7 mouse cellular contexts compared by ENCODE assay signal in genomic region chr5:150717775-150718174, GRCm38 (mm10). TPM values are rescaled to one million over a fixed set of nuclear protein-coding genes. Genes with fewer than 3 reads are reported as not detected.
DNase-seq lines count a peak whose midpoint lies in the region; ATAC-seq lines count a peak whose summit lies in the region.

No protein-coding gene starts in this region.

- WGBS in forebrain, embryonic 16.5 days, result 5% methylated on average over 4 of the region's 4 CpGs
- 33% methylated on average over 4 of the region's 4 CpGs for WGBS in limb, embryonic 10.5 days
- 5% methylated on average over 4 of the region's 4 CpGs for WGBS in midbrain, embryonic 16.5 days

- H3K4me3 ChIP-seq in forebrain, embryonic 16.5 days (replicated peaks; ENCODE audit: low read length), result no peak overlapping the region
- no peak overlapping the region for H3K4me3 ChIP-seq in limb, embryonic 10.5 days
- no peak overlapping the region for H3K4me3 ChIP-seq in midbrain, embryonic 16.5 days (ENCODE audit: low read depth, low read length)

- H3K4me1 ChIP-seq in forebrain, embryonic 16.5 days (replicated peaks; ENCODE audit: control insufficient read depth, insufficient read depth, low read length), result no peaks in the 10 kb centered on the region
- H3K4me1 ChIP-seq in limb, embryonic 10.5 days, result no peaks in the 10 kb centered on the region
- H3K4me1 ChIP-seq in midbrain, embryonic 16.5 days (ENCODE audit: control insufficient read depth, insufficient read depth, low read length), result no peaks in the 10 kb centered on the region

- no peak overlapping the region for H3K4me2 ChIP-seq in forebrain, embryonic 16.5 days (ENCODE audit: low read length)
- no peak overlapping the region for H3K4me2 ChIP-seq in midbrain, embryonic 16.5 days (ENCODE audit: low read length)

- no peak overlapping the region for H3K9ac ChIP-seq in forebrain, embryonic 16.5 days (replicated peaks; ENCODE audit: low read depth, low read length)
- H3K9ac ChIP-seq in midbrain, embryonic 16.5 days (ENCODE audit: low read depth, low read length), result no peak overlapping the region

- peak; percentile 71 for ATAC-seq in forebrain, embryonic 16.5 days
- ATAC-seq in midbrain, embryonic 16.5 days, result 0 out of 2 replicates have a peak, but pooled peaks have one; percentile 42

- DNase-seq in 3T3-L1 (ENCODE audit: low read depth, low spot score), result peak; percentile 86
- DNase-seq in CD4-positive, CD25-positive, alpha-beta regulatory T cell, adult 2 months (ENCODE audit: low read depth, low spot score), result peak; percentile 69
- peak; percentile 28 to 44 for DNase-seq in cerebellum, adult 18-20 months
- peak; percentile 38 for DNase-seq in limb, embryonic 10.5 days (ENCODE audit: low spot score)
- DNase-seq in gastrocnemius, postnatal 25 days, result no peak

- no peaks in the 10 kb centered on the region; the same call in 1 of the 2 replicates for H3K36me3 ChIP-seq in forebrain, embryonic 16.5 days (ENCODE audit: control insufficient read depth, insufficient read depth)
- peaks cover 24% of the 10 kb centered on the region for H3K36me3 ChIP-seq in limb, embryonic 10.5 days
- no peaks in the 10 kb centered on the region for H3K36me3 ChIP-seq in midbrain, embryonic 16.5 days (ENCODE audit: control insufficient read depth, insufficient read depth, low read length)

- no peaks in the 10 kb centered on the region for H3K9me3 ChIP-seq in forebrain, embryonic 16.5 days (ENCODE audit: control insufficient read depth, low read length)
- H3K9me3 ChIP-seq in limb, embryonic 10.5 days (replicated peaks), result no peaks in the 10 kb centered on the region
- no peaks in the 10 kb centered on the region for H3K9me3 ChIP-seq in midbrain, embryonic 16.5 days (replicated peaks; ENCODE audit: control insufficient read depth, low read length, poor library complexity, severe bottlenecking)

- H3K27me3 ChIP-seq in forebrain, embryonic 16.5 days (replicated peaks; ENCODE audit: control insufficient read depth, insufficient read depth, low read length), result no peaks in the 10 kb centered on the region
- no peaks in the 10 kb centered on the region for H3K27me3 ChIP-seq in limb, embryonic 10.5 days (ENCODE audit: low read depth, poor library complexity, severe bottlenecking)
- no peaks in the 10 kb centered on the region for H3K27me3 ChIP-seq in midbrain, embryonic 16.5 days (ENCODE audit: control insufficient read depth, insufficient read depth, low read depth, low read length)

- H3K27ac ChIP-seq in forebrain, embryonic 16.5 days (ENCODE audit: low read length), result no peak overlapping the region
- no peak overlapping the region for H3K27ac ChIP-seq in limb, embryonic 10.5 days
- no peak overlapping the region for H3K27ac ChIP-seq in midbrain, embryonic 16.5 days (ENCODE audit: low read length)

RNA-seq across cellular contexts. Expression of gene Pds5b, which starts 44.2 kb away (rescaled TPM):
- polyA plus RNA-seq in forebrain, embryonic 16.5 days (2015; fragmentation: Nextera tagmentation; extraction: Ambion mirVana), result 32.3 TPM in 2 replicates
- 33.8 and 43.0 TPM in 2 replicates for polyA plus RNA-seq in limb, embryonic 10.5 days (2016; fragmentation: Nextera tagmentation; extraction: Ambion mirVana)
- 28.5 and 33.8 TPM in 2 replicates for polyA plus RNA-seq in midbrain, embryonic 16.5 days (2015; fragmentation: Nextera tagmentation; extraction: Ambion mirVana)
- 10 to 100 TPM; 15.7 to 17.2 TPM for total RNA-seq in gastrocnemius, postnatal 25 days (2021)

RNA-seq across cellular contexts. Expression of gene N4bp2l2, which starts 51.8 kb away (rescaled TPM):
- 28.9 and 30.3 TPM in 2 replicates for polyA plus RNA-seq in forebrain, embryonic 16.5 days (2015; fragmentation: Nextera tagmentation; extraction: Ambion mirVana)
- 35.5 and 36.1 TPM in 2 replicates for polyA plus RNA-seq in limb, embryonic 10.5 days (2016; fragmentation: Nextera tagmentation; extraction: Ambion mirVana)
- polyA plus RNA-seq in midbrain, embryonic 16.5 days (2015; fragmentation: Nextera tagmentation; extraction: Ambion mirVana), result 25.7 and 26.7 TPM in 2 replicates
- 10 to 100 TPM; 25.9 to 26.7 TPM for total RNA-seq in gastrocnemius, postnatal 25 days (2021)
